Mouse (Mus musculus): ENCODE results near the gene Mmgt2.

Gene Mmgt2

DNA sequence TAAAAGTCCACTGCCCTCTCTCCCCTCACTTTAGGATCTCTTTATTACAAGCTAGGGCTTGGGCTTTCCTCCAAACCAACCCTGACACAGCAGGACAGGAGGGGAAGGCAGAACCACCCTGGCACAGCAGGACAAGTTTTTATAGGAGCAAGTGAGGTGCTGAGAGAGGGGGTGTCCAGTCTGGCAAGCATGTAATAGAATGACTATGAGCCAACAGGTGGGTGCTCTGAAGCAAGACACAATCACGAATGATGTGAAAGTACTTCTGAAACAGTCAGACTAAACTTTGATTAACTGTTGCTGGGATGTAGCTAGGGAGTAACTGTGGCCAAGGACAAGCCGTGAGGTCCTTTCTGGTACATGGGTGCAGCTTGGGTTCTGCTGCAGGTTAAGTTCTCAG is 57.7 kb downstream of the Mmgt2 start:
- DNase-seq (ENCODE audit: low spot score) = no peak

- no peak for DNase-seq (ENCODE audit: low spot score)
These were observed 59.8 kb downstream of the Mmgt2 start for GRCm38 (mm10) chr11:62708252-62708651.

DNA sequence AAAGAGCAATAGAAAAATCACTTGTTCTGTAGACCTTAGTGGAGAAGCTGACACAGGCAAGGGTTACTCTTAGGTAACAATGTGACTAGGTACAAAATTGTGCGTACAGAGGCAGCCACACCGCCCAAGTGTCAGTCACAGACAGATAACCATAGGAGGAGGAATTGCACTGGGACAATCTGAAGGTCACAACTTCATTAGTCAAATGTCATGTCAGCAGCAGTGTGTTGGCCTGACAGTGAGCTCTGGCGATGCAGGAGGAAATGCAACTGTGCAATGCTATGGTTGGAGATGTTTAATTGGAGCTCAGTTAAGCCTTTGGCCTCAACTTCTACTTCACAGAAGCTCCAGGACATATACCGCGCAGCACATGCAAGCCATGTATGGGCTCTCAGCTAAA is 62.2 kb downstream of the Mmgt2 start:
- DNase-seq (ENCODE audit: low spot score) = no peak
